Mouse (Mus musculus): Measurements from ENCODE around the gene Aspn.
"Not testable (repeated sequence)": the region's sequence is repeated elsewhere in the genome, so short reads cannot be mapped to it uniquely, and the experiment has no call there.

Aspn gene

DNA sequence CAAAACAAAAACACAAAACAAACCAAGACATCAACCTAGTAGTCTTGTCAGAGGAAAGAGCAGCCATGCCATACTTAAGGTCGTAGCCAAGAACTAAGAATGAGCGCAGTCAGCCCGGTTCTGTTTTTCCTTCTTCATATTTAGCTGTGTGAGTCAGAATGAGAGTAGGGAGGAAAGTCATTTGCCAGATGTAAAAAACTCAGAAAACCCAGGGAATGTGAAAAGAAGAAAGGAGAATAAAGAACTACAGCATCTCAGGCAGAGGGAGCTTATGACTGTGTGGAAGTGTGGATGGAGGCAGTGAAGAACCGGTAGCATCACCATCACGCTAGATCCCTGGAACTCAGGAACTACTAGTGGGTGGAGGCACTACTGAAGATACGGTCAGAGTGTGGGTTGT, 41.8 kb downstream of the Aspn start:
- DNase-seq = no peak

DNA sequence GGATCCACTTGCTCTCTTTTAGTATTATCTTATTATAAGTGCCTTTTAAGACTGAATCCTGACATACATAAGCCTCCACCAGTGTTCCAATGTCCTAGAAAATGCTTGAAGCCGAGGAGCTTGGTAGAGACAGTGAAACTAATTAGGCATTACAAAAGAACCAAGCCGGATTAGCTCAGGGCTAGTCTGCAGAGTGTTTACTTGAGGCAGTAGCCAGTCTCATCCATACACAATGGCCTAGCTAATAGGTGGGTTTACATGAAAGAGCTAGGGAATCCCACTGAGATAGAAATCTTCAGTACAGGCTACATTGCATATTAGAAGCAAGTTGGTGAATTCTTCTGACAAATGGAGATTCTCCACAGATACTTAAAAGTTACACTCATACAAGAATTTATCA, 58.3 kb downstream of the Aspn start:
- DNase-seq = not testable (repeated sequence)

DNA sequence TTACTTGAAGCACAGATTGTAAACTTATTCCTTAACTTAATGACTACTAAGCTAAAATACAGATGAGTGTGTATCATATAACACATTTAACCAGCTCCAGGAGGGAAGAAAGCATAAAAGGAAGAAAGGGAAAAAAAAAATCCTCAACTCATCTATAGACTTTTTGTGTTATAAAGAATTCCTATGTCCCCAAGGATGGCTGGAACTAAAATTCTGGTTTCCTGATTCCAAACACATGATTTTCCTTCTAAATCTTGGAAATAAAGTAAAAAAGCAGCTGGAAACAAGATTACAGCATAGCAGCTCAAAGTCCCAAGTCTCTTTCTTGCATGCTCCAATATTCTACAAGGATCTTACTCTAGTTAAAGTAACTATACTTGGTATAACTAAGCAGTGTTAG, 59.4 kb downstream of the Aspn start:
- no peak for DNase-seq

DNA sequence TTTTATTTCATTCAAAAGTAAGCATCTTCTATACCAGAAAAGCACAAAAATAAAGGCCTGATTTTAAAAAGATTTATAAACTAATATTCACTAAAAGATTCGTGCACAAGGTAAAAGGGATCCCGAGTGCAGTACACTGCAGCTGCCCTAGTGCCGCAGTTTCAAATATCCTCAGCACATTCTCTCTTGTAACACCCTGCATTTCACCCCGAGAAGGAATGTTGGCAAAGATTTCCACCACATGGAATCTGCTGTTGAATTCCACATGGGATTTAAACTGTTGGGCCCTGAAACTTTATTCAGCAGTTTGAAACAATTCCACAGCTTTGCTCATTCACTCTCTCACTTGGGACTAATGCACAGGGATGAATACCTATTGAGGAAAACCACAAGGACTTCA, 63.5 kb downstream of the Aspn start, which contains the start of gene Ogn:
Gene Ogn, plus strand, starts transcription at position 333 of the 400 bp plus-strand sequence.
- DNase-seq = no peak

DNA sequence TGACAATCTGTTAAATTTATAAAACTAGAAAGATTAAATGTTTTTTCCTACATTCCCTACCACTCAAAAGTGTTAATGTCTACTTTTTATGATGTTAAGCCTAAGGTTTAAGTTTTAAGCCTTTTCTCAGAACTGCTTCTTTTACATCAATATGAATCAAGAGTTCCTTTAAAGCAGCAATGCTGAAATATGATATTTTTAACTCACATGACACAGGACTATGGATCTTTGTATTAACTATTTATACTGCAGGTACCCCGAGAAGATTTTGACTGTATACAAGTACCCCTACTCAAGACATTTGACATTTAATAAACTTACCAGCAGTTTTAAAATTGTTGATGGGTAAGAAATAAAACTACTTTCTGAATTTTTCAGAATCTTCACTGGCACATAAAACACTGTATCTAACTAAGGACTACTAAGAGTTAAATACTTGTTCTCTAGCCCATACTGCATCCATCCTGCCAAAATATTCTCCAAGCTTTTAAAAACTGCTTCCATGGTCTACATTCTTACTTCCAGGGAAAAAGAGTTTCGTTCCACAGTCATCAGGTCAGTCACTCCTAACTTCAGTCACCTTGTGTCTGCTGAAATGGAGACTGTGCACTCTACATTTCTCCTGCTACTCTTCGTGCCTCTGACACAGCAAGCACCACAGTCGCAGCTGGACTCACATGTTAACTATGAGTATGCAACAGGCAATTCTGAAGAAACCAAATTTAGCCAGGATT, 64.5 kb downstream of the Aspn start:
- no peak for DNase-seq

DNA sequence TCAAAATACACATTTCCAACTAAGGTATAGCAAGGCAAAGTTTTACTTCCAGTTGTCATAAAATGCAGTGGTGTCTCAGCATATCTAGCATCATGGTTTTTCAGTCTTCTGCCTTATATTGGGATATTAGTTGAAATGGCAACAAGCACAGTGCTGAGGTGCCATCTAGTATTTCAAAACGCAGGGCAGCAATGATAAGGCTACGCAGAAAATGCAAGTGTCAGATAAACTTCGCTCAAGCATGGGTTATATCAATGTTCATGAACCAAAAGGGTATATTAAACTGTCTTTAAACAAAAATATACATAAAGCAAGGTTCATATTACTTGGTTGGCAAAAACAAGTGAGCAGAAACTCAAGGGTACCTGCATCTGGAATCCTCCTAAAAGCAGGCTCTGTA, 72.8 kb downstream of the Aspn start:
- DNase-seq = no peak

Data from thymus, postnatal 4 days (tissue).